Mouse (Mus musculus): Measurements from ENCODE around the gene Gm42878.
A peak's percentile ranks its signal among the peaks of the same experiment; 100 is the strongest.

Gene Gm42878

GRCm38 (mm10) chr5:121493305-121493704 lies 52.0 kb downstream of the Gm42878 start:
- DNase-seq (ENCODE audit: low spot score) = peak; percentile 21

GRCm38 (mm10) chr5:121484801-121485200 lies 60.5 kb downstream of the Gm42878 start:
- DNase-seq (ENCODE audit: low spot score) = no peak

- peak; percentile 90 for DNase-seq (ENCODE audit: low spot score)
Measured at GRCm38 (mm10) chr5:121477680-121478079, 67.6 kb downstream of the Gm42878 start.

- no peak for DNase-seq (ENCODE audit: low spot score)
Measured at GRCm38 (mm10) chr5:121476040-121476439, 69.2 kb downstream of the Gm42878 start.

GRCm38 (mm10) chr5:121474610-121475009 lies 70.7 kb downstream of the Gm42878 start:
- no peak for DNase-seq (ENCODE audit: low spot score)

GRCm38 (mm10) chr5:121472411-121472810 lies 72.9 kb downstream of the Gm42878 start:
- DNase-seq (ENCODE audit: low spot score) = no peak

GRCm38 (mm10) chr5:121469566-121469965 lies 75.7 kb downstream of the Gm42878 start:
- no peak for DNase-seq (ENCODE audit: low spot score)
